Mouse (Mus musculus): ENCODE results near the gene Gm28308.
A peak's percentile ranks its signal among the peaks of the same experiment; 100 is the strongest.

Gene Gm28308

DNA sequence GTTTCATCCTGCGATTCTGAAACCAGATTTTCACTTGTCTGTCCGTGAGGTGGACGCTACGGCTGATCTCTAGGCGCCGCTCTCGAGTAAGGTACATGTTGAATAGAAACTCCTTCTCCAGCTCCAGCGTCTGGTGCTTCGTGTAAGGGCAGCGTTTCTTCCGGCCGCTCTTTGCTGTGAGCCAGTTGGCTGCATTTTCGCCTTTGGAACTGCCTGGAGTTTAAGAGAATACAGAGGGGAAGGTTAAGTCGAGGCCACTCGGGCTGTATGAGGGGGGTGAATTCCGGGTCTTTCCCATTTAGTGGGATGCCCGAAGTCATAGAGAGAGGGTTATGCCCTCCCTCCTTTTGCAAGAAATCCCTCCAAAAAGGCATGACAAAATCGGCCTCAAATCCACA is 19.4 kb upstream of the Gm28308 start:
- DNase-seq (ENCODE audit: low spot score in 2 of 2): no peak

DNA sequence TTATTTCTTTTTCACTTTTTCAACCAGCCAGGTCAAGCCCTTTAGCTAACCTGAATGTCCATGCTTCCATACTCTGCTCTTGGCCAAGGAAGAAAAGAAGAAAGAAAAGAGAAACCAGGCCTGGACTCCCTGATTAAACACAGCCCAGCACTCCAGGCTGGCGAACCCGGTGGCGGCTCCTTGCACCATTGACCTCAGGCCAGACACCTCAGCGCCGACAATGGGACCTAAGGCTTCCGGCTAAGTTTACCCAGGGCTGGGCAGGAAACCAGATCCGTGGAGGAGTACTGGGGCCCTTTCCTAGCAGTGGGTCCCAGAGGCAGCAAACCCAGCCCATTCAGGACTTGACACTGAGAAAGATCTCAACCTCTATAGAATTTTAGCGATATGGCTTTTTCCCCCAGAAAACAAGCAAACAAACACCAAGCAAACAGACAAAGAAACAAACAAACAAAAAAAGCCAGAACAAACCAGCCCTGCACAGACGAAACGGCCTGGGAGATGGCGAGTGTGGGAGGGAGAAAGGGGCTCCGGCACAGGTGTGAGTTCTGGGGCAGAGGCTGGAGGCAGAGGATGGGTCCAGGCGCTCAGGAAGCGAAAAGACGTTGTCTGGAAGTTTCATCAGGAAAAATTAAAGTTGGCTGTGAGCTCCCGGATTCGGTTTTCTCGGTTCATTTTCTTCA is 18.9 kb upstream of the Gm28308 start:
- DNase-seq (ENCODE audit: low spot score in 2 of 2): no peak

DNA sequence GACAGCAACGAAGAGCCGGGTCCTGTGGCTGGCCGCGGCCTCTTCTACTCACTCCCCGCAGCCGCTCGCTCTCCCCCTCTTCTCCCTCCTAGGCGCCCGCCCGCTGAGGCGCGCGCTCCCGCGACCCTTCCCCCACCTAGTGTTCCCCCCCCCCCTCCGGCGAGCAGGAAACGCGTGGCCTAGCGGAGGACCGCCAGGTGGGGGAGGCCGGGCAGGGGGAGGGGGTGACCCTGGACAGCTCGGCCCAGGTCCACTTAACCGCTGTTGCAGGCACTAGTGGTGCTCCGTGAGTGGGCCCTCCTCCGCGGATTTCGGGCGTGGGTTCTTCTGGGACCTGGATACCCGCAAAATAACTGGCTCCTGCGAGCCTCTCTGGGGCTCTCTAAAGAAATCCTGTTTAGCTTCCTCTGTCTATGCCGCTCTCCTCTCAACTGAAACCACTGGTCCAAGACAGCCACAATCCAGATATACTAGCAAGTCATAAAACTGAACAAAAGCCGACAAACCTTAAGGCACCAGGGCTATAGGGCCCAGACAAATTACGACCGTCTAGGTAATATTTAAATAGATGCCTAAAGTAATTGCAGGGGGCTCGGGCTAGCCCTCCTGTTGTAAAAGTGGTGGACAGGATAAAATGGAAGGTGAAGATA is 17.5 kb upstream of the Gm28308 start, which contains the start of gene Hoxa9:
TSS of gene Hoxa9 (minus strand) at position 574 of the 650 bp plus-strand sequence.
- no peak for DNase-seq (ENCODE audit: low spot score in 2 of 2)

DNA sequence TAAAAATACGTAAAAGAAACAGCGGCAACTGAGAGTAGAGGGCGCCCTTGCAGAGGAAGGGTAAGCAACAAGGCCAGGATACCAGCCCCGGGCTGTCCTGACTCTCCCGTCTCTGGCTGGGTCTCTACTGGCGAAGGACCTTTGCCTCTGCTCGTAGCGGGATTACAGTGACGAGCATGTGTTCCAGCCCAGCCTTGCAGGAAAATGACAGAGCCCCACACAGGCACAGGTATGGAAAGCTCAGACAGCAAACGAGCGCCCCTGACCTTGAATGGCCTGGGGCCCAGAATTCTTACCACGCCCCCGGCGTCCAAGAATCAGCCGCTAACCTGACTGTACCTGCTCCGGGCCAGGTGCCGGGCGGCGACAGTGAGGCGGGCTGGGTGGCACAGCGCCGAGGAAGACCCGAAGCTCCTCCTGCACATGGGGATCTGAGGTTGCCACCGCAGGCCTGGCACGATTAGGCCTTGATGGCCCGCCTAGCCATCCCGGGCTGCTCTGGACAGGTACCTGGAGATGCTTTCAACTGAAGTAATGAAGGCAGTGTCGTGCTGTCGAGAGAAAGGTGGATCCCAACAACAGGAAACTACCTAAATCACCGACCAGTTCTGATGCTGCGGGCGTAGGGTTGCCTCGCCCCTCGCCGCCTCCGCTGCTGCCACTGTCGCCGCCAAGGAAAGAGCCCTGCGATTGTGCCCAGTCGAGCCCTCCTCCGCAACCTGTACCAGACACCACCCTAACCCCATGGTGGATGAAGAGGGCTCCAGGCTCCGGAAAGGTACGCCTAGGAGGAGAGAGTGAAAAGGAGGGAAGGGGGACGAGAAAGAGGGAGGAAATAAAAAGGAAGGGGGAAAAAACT is 16.6 kb upstream of the Gm28308 start:
- DNase-seq (ENCODE audit: low spot score in 2 of 2): no peak

- no peak for DNase-seq (ENCODE audit: low spot score in 2 of 2)
These were observed 15.6 kb upstream of the Gm28308 start for GRCm38 (mm10) chr6:52228475-52229465.

GRCm38 (mm10) chr6:52227470-52228222 is 14.5 kb upstream of the Gm28308 start:
- no peak for DNase-seq (ENCODE audit: low spot score in 2 of 2)

DNA sequence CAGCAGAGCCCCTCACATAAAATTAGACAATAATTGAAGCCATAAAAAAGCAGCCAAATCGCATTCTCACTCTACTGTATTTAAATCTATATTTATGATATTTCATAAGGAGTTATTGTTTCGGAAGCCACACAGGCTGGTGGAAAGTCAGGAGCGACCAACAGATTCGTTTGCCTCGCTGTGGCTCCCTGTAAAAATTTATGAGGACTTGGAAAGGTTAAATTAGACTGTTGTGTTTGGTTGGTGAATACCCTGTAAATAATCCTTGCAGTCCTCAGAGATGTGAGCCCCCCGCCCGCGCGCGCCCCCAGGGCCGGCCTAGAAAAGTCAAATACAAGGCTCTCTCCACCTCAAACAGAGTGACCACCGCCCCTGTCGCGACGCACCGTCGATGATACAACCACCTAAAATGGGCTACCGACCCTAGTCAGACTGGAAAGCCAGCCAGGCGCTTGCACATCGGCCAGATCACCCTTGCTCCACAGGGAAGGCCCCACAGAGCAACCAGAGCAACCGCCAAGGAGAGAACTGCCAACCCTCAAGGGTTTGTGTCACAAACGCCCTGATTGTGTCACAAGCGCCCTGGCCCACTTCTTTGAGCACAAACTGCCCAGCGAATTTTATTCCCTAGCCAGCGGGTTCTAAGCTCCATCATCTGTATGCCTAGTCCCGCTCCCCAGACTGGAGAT is 13.6 kb upstream of the Gm28308 start:
- no peak for DNase-seq (ENCODE audit: low spot score in 2 of 2)

DNA sequence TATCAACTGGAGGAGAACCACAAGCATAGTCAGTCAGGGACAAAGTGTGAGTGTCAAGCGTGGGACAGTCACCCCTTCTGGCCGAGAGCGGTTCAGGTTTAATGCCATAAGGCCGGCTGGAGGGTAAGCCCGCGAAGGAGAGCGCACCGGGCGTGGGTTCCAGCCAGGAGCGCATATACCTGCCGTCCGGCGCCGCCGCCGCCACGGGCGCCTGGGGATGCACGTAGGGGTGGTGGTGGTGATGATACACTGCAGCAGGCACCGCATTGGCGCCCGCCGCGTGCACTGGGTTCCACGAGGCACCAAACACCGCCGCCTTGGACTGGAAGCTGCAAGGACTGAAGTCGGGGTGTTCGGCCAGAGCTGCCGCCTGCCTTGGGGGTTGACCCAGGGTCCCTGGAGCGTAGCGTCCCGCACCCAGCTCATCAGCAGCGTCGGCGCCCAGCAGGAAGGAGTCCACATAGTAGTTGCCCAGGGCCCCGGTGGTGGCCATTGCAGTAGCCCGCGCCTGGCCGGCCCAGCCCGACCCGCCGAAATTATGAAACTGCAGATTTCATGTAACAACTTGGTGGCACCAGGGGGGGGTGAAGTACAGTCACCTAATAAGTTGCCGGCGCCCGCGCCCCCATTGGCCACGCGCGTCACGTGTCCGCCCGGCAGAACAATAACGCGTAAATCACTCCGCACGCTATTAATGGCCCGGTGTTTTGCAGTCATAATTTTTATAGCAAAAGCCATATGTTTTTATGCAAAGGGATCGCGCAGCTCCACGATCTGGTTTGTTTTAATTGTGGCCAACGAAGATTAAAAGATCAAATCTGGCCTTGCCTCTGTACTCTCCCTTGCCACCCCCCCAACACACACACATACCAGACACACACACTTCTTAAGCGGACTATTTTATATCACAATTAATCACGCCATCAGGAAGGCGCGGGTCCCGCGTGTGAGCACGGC is 12.8 kb upstream of the Gm28308 start:
- no peak for DNase-seq (ENCODE audit: low spot score in 2 of 2)

GRCm38 (mm10) chr6:52224895-52225611 is 11.9 kb upstream of the Gm28308 start:
- DNase-seq (ENCODE audit: low spot score in 2 of 2): no peak

- DNase-seq (ENCODE audit: low spot score in 2 of 2): no peak
These were observed 11.0 kb upstream of the Gm28308 start for GRCm38 (mm10) chr6:52223939-52224760.

DNA sequence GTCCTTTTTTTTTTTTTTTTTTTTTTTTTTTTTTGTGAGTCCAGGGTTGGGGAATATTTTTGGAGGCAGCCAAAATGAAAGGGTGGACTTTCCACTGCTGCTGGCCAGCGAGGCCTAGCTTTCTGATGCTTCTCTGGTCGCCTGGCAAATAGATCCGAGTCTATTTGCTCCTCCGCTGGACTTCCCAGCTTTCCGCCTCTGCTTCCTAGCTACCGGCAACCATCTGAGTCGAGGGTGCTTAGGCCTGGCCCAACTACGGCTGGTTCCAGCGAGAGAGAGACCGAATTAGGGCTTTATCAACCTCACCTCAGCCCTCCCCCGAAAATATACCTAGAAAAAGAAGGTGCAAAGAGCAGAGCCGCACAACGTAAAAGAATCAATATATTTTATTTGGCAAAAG is 9.6 kb upstream of the Gm28308 start:
- DNase-seq (ENCODE audit: low spot score in 2 of 2): no peak

GRCm38 (mm10) chr6:52221993-52222685 is 9.0 kb upstream of the Gm28308 start:
- no peak for DNase-seq (ENCODE audit: low spot score in 2 of 2)

GRCm38 (mm10) chr6:52221337-52221992 is 8.3 kb upstream of the Gm28308 start, which contains the start of gene Hoxa7:
Hoxa7 (minus strand) TSS chr6:52221854.
- peak; percentile 23 to 81 for DNase-seq (ENCODE audit: low spot score in 2 of 2)

GRCm38 (mm10) chr6:52220865-52221310 is 7.7 kb upstream of the Gm28308 start:
- DNase-seq (ENCODE audit: low spot score in 2 of 2): no peak

- DNase-seq (ENCODE audit: low spot score in 2 of 2): no peak
These were observed 7.1 kb upstream of the Gm28308 start for GRCm38 (mm10) chr6:52220003-52220864.
